Mouse (Mus musculus) forebrain, postnatal 0 days (tissue): ENCODE data around the gene Neurl2. TPM values are rescaled to one million over a fixed set of nuclear protein-coding genes. Genes with fewer than 3 reads are reported as not detected.

ENCODE experiments used
- ATAC-seq: fragments of 200-750 bp; cut with Nextera tagmentation; 2 replicates; pipeline ENCODE4 v1.8.0; 2017; ENCODE audit warnings: mild to moderate bottlenecking, moderate library complexity
- DNase-seq: peaks from one replicate; pipeline ENCODE4 v3.0.0-alpha.2; 2015
- H3K27ac ChIP-seq: fragments of 300-500 bp; sonication (generic); 2 replicates; pipeline ENCODE4 v1.5.1; 2014; ENCODE audit warnings: low read depth, mild to moderate bottlenecking, antibody characterized with exemption, low read length, moderate library complexity, mixed read lengths
- H3K27me3 ChIP-seq: fragments of 300-500 bp; sonication (generic); 2 replicates; pipeline ENCODE4 v1.6.1; 2014; ENCODE audit warnings: mild to moderate bottlenecking, low read length, mixed read lengths; ENCODE audit not compliant: insufficient read depth
- H3K36me3 ChIP-seq: fragments of 300-500 bp; sonication (generic); 2 replicates; pipeline ENCODE4 v1.6.1; 2014; ENCODE audit warnings: mild to moderate bottlenecking, moderate library complexity; ENCODE audit not compliant: insufficient read depth
- H3K4me1 ChIP-seq: fragments of 300-500 bp; sonication (generic); 2 replicates; pipeline ENCODE4 v1.6.1; 2014; ENCODE audit warnings: antibody characterized with exemption; ENCODE audit not compliant: insufficient read depth
- H3K4me2 ChIP-seq: fragments of 300-500 bp; sonication (generic); 2 replicates; pipeline ENCODE4 v1.6.1; 2014; ENCODE audit warnings: low read depth, mild to moderate bottlenecking, moderate library complexity
- H3K4me3 ChIP-seq: fragments of 300-500 bp; sonication (generic); 2 replicates; pipeline ENCODE4 v1.5.1; 2014; ENCODE audit warnings: low read depth, low read length, mixed read lengths
- H3K9ac ChIP-seq: fragments of 300-500 bp; sonication (generic); 2 replicates; pipeline ENCODE4 v1.6.1; 2014; ENCODE audit warnings: mild to moderate bottlenecking
- H3K9me3 ChIP-seq: fragments of 300-500 bp; sonication (generic); 2 replicates; pipeline ENCODE4 v1.6.1; 2016; ENCODE audit warnings: low read length
- CTCF ChIP-seq: sonication (generic); IDR thresholded peaks from 2 replicates; pipeline ENCODE4 v1.5.1; 2016; ENCODE audit warnings: antibody characterized with exemption, control low read depth, low read depth
- WGBS: fragments of 180-500 bp; shearing (Covaris S2); extraction: QIAGEN DNeasy Blood & Tissue Kit; methylation state at CpG from one replicate; pipeline ENCODE4 v1.1.7; 2014; 5-methylcytosine and 5-hydroxymethylcytosine counted together
- polyA plus RNA-seq: library from polyadenylated mRNA; unstranded; fragments of >200 nt; fragmentation: Nextera tagmentation; extraction: Ambion mirVana; gene quantifications from 2 replicates; pipeline ENCODE4 v1.2.1, GENCODE M21; 2015
- total RNA-seq: library from RNA; depleted of rRNA; stranded (reverse); fragments of >200 nt; gene quantifications from 2 replicates; pipeline ENCODE4 v1.2.3, GENCODE M21; 2014

The Neurl2 gene
- total and polyA plus RNA-seq, 2 experiments from 2014 or later, result 4.7 to 5.4 TPM

GRCm38 (mm10) chr2:164862179-164862861 is 29.1 kb upstream of the Neurl2 start:
- Histone ChIP-seq H3K36me3 (no peaks in the 10 kb centered on the region), H3K4me2 (no peak overlapping the region), H3K4me3 (no peak overlapping the region), H3K27ac (0 out of 2 replicates have a peak overlapping the region, but pooled peaks have one; percentile 21), H3K4me1 (0 out of 2 replicates have a peak, but pooled peaks cover 5% of the 10 kb centered on the region), H3K9me3 (no peaks in the 10 kb centered on the region), H3K9ac (no peak overlapping the region), H3K27me3 (peaks cover 15% of the 10 kb centered on the region)
- TF ChIP-seq CTCF, result no peak
- DNase-seq (peak; percentile 59), ATAC-seq (peak; percentile 32; the same call in 1 of the 2 replicates)
- 34% methylated on average over 9 of the region's 9 CpGs for WGBS

- peaks cover 21% of the 10 kb centered on the region for H3K27me3 ChIP-seq
- no peak overlapping the region for H3K4me3 ChIP-seq
- no peak for DNase-seq
- no peaks in the 10 kb centered on the region for H3K9me3 ChIP-seq
- H3K36me3 ChIP-seq, result no peaks in the 10 kb centered on the region
- WGBS, result 64% methylated on average over 4 of the region's 4 CpGs
- no peak for TF ChIP-seq CTCF
- H3K4me1 ChIP-seq, result 0 out of 2 replicates have a peak, but pooled peaks cover 14% of the 10 kb centered on the region
- no peak overlapping the region for H3K4me2 ChIP-seq
- H3K9ac ChIP-seq, result no peak overlapping the region
- ATAC-seq, result no peak
- no peak overlapping the region for H3K27ac ChIP-seq
These were observed 27.8 kb upstream of the Neurl2 start for GRCm38 (mm10) chr2:164861094-164861493.

- Histone ChIP-seq H3K27me3 (peaks cover 21% of the 10 kb centered on the region), H3K4me1 (0 out of 2 replicates have a peak, but pooled peaks cover 14% of the 10 kb centered on the region), H3K4me2 (no peak overlapping the region), H3K9ac (no peak overlapping the region), H3K36me3 (no peaks in the 10 kb centered on the region), H3K27ac (no peak overlapping the region), H3K4me3 (no peak overlapping the region), H3K9me3 (no peaks in the 10 kb centered on the region)
- DNase-seq, result no peak
- 63% methylated on average over 9 of the region's 9 CpGs for WGBS
- no peak for TF ChIP-seq CTCF
- no peak for ATAC-seq
These were observed 26.6 kb upstream of the Neurl2 start for GRCm38 (mm10) chr2:164859640-164860432.

GRCm38 (mm10) chr2:164859155-164859554 is 25.9 kb upstream of the Neurl2 start:
- WGBS, result 45% methylated on average over 2 of the region's 2 CpGs
- ATAC-seq, result no peak
- H3K27ac ChIP-seq, result no peak overlapping the region
- TF ChIP-seq CTCF, result no peak
- H3K36me3 ChIP-seq, result no peaks in the 10 kb centered on the region
- peaks cover 21% of the 10 kb centered on the region for H3K27me3 ChIP-seq
- H3K4me3 ChIP-seq, result no peak overlapping the region
- H3K9me3 ChIP-seq, result no peaks in the 10 kb centered on the region
- no peak for DNase-seq
- H3K9ac ChIP-seq, result no peak overlapping the region
- no peak overlapping the region for H3K4me2 ChIP-seq
- 0 out of 2 replicates have a peak, but pooled peaks cover 14% of the 10 kb centered on the region for H3K4me1 ChIP-seq

GRCm38 (mm10) chr2:164857842-164858553 is 24.7 kb upstream of the Neurl2 start:
- 3% methylated on average over 19 of the region's 19 CpGs for WGBS
- no peaks in the 10 kb centered on the region for H3K36me3 ChIP-seq
- H3K4me2 ChIP-seq, result peak overlapping the region; percentile 81
- H3K4me3 ChIP-seq, result peak overlapping the region; percentile 38
- H3K27ac ChIP-seq, result no peak overlapping the region
- 0 out of 2 replicates have a peak, but pooled peaks cover 14% of the 10 kb centered on the region for H3K4me1 ChIP-seq
- ATAC-seq (no peak), DNase-seq (no peak)
- TF ChIP-seq CTCF, result no peak
- H3K9ac ChIP-seq, result no peak overlapping the region
- peaks cover 21% of the 10 kb centered on the region for H3K27me3 ChIP-seq
- H3K9me3 ChIP-seq, result no peaks in the 10 kb centered on the region

GRCm38 (mm10) chr2:164857101-164857821 is 24.0 kb upstream of the Neurl2 start, which contains the start of gene Pltp:
Gene Pltp, minus strand, starts transcription at chr2:164857711.
- Histone ChIP-seq H3K36me3 (no peaks in the 10 kb centered on the region), H3K27ac (no peak within 1 kb of the TSS), H3K9me3 (no peaks in the 10 kb centered on the region), H3K4me2 (peak within 1 kb of the TSS; percentile 81), H3K27me3 (peaks cover 21% of the 10 kb centered on the region), H3K9ac (peak within 1 kb of the TSS; percentile 40; the same call in 1 of the 2 replicates), H3K4me3 (peak within 1 kb of the TSS; percentile 38), H3K4me1 (0 out of 2 replicates have a peak, but pooled peaks cover 14% of the 10 kb centered on the region)
- DNase-seq (peak; percentile 65), ATAC-seq (peak; percentile 82)
- no peak for TF ChIP-seq CTCF
- WGBS, result 2% methylated on average over 45 of the region's 47 CpGs
